Mouse (Mus musculus) left cerebral cortex, postnatal 25 days (tissue): ENCODE measurements at regions not wholly inside any gene's neighbourhood (a gene's known extent, or its start where the extent isn't known, plus 50 kb on each side); places are given as distances from the start of the nearest gene placed in this dataset.
A peak's percentile ranks its signal among the peaks of the same experiment; 100 is the strongest.
"Not testable (repeated sequence)": the region's sequence is repeated elsewhere in the genome, so short reads cannot be mapped to it uniquely, and the experiment has no call there.

Experiments used
- DNase-seq, 2 experiments: peaks; one replicate each; pipeline ENCODE4 v3.0.0; 2022; ENCODE audit warnings: low spot score in 2 of 2, mixed read lengths in 1 of 2
- intact Hi-C: fragments of 180-260 bp; cut with DNase I; formaldehyde crosslinking; loops from one replicate; pipeline ENCODE4 v1.15.1; 2025

GRCm38 (mm10) chr3:82290373-82290772 lies 67.5 kb upstream of the Map9 start:
- DNase-seq: no peak
- intact Hi-C loops: no loop called here

- DNase-seq: no peak
- intact Hi-C loops: no loop called here
Observed at GRCm38 (mm10) chr3:82288996-82289395, 68.8 kb upstream of the Map9 start.

- intact Hi-C loops: no loop called here
- DNase-seq: no peak
Observed at GRCm38 (mm10) chr3:82276977-82277714, 80.7 kb upstream of the Map9 start.

- intact Hi-C loops: no loop called here
- no peak for DNase-seq
Observed at GRCm38 (mm10) chr3:82275822-82276203, 82.0 kb upstream of the Map9 start.

- DNase-seq: peak; percentile 66 to 88
- intact Hi-C loops: loop anchor here (5.0 kb wide), 1 partner anchor 228 kb away; no protein-coding TSS in a partner anchor
Observed at GRCm38 (mm10) chr3:82274945-82275821, 82.7 kb upstream of the Map9 start.

GRCm38 (mm10) chr3:82274196-82274937 lies 83.5 kb upstream of the Map9 start:
- intact Hi-C loops: loop anchor here (5.0 kb wide), 1 partner anchor 227 kb away; no protein-coding TSS in a partner anchor
- DNase-seq: no peak

- intact Hi-C loops: loop anchor here (5.0 kb wide), 1 partner anchor 226 kb away; no protein-coding TSS in a partner anchor
- DNase-seq: not testable (repeated sequence)
Observed at GRCm38 (mm10) chr3:82273511-82273910, 84.3 kb upstream of the Map9 start.

- intact Hi-C loops: loop anchor here (5.0 kb wide), 1 partner anchor 225 kb away; no protein-coding TSS in a partner anchor
- peak in 1 of 2 experiments; percentile 31 for DNase-seq
Observed at GRCm38 (mm10) chr3:82271965-82272364, 85.9 kb upstream of the Map9 start.

- DNase-seq: no peak
- intact Hi-C loops: loop anchor here (2.0 kb wide), 1 partner anchor 15 kb away; no protein-coding TSS in a partner anchor
Observed at GRCm38 (mm10) chr3:82265941-82266340, 91.9 kb upstream of the Map9 start.

- DNase-seq: no peak
- intact Hi-C loops: no loop called here
Observed at GRCm38 (mm10) chr3:82261976-82262375, 95.9 kb upstream of the Map9 start.

GRCm38 (mm10) chr3:82259986-82260652 lies 97.7 kb upstream of the Map9 start:
- DNase-seq: no peak
- intact Hi-C loops: no loop called here

GRCm38 (mm10) chr3:82250796-82251261 lies 105.2 kb upstream of the Gucy1a1 start:
- peak; percentile 58 to 84 for DNase-seq
- intact Hi-C loops: loop anchor here (2.0 kb wide), 1 partner anchor 14 kb away; no protein-coding TSS in a partner anchor

- intact Hi-C loops: loop anchor here (2.0 kb wide), 1 partner anchor 15 kb away; no protein-coding TSS in a partner anchor
- peak; percentile 19 to 22 for DNase-seq
Observed at GRCm38 (mm10) chr3:82249968-82250795, 104.6 kb upstream of the Gucy1a1 start.

- DNase-seq: no peak
Observed at GRCm38 (mm10) chr3:82236377-82237057, 90.9 kb upstream of the Gucy1a1 start.

GRCm38 (mm10) chr3:82234306-82234705 lies 88.7 kb upstream of the Gucy1a1 start:
- no peak for DNase-seq
- intact Hi-C loops: no loop called here

More at GRCm38 (mm10) chr3:82236377-82237057, 90.9 kb upstream of the Gucy1a1 start:
- intact Hi-C loops: no loop called here

GRCm38 (mm10) chr3:82223379-82223778 lies 77.8 kb upstream of the Gucy1a1 start:
- no peak for DNase-seq
- intact Hi-C loops: no loop called here

GRCm38 (mm10) chr3:82221924-82222323 lies 76.3 kb upstream of the Gucy1a1 start:
- intact Hi-C loops: no loop called here
- DNase-seq: no peak
